Mouse (Mus musculus): ENCODE data around the gene Rnf126. TPM values are rescaled to one million over a fixed set of nuclear protein-coding genes. Genes with fewer than 3 reads are reported as not detected.

The Rnf126 gene
- polyA plus RNA-seq, 1 experiment from 2014 or later = 74.2 TPM

DNA sequence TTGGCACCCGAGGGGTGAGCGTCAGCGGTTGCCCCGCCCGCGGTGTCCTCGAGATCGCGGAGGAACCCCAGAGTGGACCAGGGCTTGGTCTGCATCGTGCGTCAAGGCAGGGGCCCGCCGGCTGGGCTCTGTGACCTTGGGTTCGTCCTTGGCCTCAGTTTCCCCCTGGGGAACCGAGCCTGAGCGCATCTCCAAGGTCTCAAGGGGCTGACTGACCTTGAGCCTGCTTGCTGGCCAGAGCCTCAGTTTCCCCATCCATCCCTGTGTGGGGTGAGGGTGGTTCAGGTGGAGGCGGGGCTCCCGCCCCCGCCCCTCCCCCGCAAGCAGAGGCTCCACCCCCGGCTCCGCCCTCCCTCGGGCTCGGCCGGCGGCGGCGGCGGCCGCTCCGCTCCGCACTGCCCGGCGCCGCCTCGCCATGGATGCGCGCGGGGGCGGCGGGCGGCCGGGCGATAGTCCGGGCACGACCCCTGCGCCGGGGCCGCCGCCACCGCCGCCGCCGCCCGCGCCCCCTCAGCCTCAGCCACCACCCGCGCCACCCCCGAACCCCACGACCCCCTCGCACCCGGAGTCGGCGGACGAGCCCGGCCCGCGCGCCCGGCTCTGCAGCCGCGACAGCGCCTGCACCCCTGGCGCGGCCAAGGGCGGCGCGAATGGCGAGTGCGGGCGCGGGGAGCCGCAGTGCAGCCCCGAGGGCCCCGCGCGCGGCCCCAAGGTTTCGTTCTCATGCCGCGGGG lies 50.3 kb downstream of the Rnf126 start, which contains the start of gene Hcn2:
Gene Hcn2 (plus strand): TSS at position 381 of the 734 bp plus-strand sequence.
- H3K9me3 ChIP-seq (ENCODE audit: control insufficient read depth, low read length) = no peaks in the 10 kb centered on the region
- peaks cover 7% of the 10 kb centered on the region for H3K27me3 ChIP-seq (replicated peaks; ENCODE audit: control insufficient read depth, insufficient read depth, low read length)
- WGBS = 1% methylated on average over 61 of the region's 91 CpGs
- H3K36me3 ChIP-seq (ENCODE audit: control insufficient read depth, insufficient read depth, low read length) = 0 out of 2 replicates have a peak, but pooled peaks cover 2% of the 10 kb centered on the region
- peaks cover 18% of the 10 kb centered on the region for H3K4me1 ChIP-seq (ENCODE audit: control insufficient read depth, insufficient read depth, low read depth, low read length)
- peak within 1 kb of the TSS; percentile 78 for H3K4me3 ChIP-seq (ENCODE audit: low read length)
- H3K9ac ChIP-seq (ENCODE audit: low read depth, low read length) = peak within 1 kb of the TSS; percentile 88
- peak; percentile 66 for ATAC-seq
- H3K27ac ChIP-seq (ENCODE audit: low read depth, low read length) = peak within 1 kb of the TSS; percentile 72
- H3K4me2 ChIP-seq (ENCODE audit: low read length) = peak within 1 kb of the TSS; percentile 71

DNA sequence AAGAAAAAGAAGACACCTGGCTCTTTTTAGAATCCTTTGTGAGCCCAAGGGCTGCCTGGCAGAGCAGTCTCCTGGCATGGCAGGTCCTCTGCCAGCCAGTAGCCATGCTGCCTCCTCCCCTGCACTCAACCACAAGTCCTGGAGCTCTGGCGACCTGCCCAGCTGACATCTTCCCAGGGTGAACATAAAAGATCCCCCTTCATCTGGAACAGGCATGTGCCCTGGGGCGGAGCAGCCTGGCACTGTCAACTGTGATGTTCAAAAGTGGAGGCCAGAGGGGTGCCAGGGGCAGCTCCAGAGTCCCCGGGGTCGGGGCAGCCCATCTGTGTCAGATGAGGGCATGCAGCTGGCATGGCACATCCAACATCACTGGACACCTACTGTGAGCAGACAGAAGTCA lies 51.8 kb downstream of the Rnf126 start:
- Histone ChIP-seq H3K27me3 (replicated peaks; ENCODE audit: control insufficient read depth, insufficient read depth, low read length) (peaks cover 7% of the 10 kb centered on the region), H3K36me3 (ENCODE audit: control insufficient read depth, insufficient read depth, low read length) (peaks cover 14% of the 10 kb centered on the region), H3K9me3 (ENCODE audit: control insufficient read depth, low read length) (no peaks in the 10 kb centered on the region), H3K9ac (ENCODE audit: low read depth, low read length) (no peak overlapping the region), H3K4me2 (ENCODE audit: low read length) (no peak overlapping the region), H3K4me3 (ENCODE audit: low read length) (no peak overlapping the region), H3K4me1 (ENCODE audit: control insufficient read depth, insufficient read depth, low read depth, low read length) (peaks cover 18% of the 10 kb centered on the region), H3K27ac (ENCODE audit: low read depth, low read length) (no peak overlapping the region)
- no peak for ATAC-seq
- 51% methylated on average over 4 of the region's 4 CpGs for WGBS

DNA sequence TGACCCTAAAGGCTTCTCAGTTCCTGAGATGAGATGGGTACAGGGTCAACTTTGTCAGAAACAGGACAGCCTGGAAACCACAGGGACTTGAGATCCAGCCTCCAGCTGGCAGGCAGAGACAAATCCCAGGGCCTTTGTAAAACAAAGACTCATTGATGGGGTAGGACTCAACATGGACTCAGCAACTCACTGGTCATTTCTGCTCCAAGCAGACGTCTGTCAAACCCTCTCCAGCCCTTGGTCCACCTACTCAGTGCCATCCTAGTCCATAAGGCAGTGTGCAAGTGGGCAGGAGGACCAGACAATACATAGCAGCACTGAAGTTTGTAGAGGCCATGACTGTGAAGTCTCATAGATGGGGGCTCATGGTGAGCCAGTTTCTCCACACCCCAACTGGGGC lies 53.6 kb downstream of the Rnf126 start:
- WGBS = 44% methylated on average over 1 of the region's 1 CpGs
- no peak overlapping the region for H3K9ac ChIP-seq (ENCODE audit: low read depth, low read length)
- ATAC-seq = no peak
- H3K4me3 ChIP-seq (ENCODE audit: low read length) = no peak overlapping the region
- H3K9me3 ChIP-seq (ENCODE audit: control insufficient read depth, low read length) = no peaks in the 10 kb centered on the region
- no peak overlapping the region for H3K4me2 ChIP-seq (ENCODE audit: low read length)
- peaks cover 16% of the 10 kb centered on the region for H3K4me1 ChIP-seq (ENCODE audit: control insufficient read depth, insufficient read depth, low read depth, low read length)
- peaks cover 26% of the 10 kb centered on the region for H3K36me3 ChIP-seq (ENCODE audit: control insufficient read depth, insufficient read depth, low read length)
- H3K27ac ChIP-seq (ENCODE audit: low read depth, low read length) = no peak overlapping the region
- peaks cover 3% of the 10 kb centered on the region for H3K27me3 ChIP-seq (replicated peaks; ENCODE audit: control insufficient read depth, insufficient read depth, low read length)

DNA sequence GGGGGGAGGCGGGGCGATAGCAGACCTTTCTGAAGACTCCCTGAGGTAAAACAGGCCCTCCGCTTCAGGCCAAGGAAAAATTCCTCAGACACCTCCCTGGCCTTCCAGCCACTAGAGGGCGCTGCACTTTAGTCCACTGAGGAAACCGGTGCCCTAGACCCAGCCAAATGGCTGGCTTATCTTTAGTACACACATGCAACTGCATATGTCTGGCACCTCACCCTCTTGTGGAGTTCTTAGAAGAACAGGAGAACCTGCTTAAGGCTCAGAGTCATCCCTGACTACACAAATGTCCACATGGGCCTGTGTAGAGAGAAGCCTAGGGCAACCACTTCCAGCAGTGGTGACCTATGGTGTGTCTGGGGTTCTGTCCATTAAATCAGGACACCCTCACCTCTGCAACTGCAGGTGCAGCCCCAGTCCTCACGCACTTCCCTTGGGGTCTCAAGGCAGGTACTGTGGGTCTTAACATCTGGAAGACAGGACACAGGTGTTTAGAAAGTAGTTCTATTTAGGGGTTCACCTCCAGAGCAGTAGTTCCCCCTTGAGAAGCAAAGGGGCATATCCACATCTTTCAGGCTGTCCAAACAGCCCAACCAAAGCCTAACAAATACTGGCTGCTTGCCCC lies 54.1 kb downstream of the Rnf126 start:
- Histone ChIP-seq H3K27ac (ENCODE audit: low read depth, low read length) (no peak overlapping the region), H3K4me1 (ENCODE audit: control insufficient read depth, insufficient read depth, low read depth, low read length) (peaks cover 13% of the 10 kb centered on the region), H3K4me2 (ENCODE audit: low read length) (no peak overlapping the region), H3K4me3 (ENCODE audit: low read length) (no peak overlapping the region), H3K9me3 (ENCODE audit: control insufficient read depth, low read length) (no peaks in the 10 kb centered on the region), H3K9ac (ENCODE audit: low read depth, low read length) (no peak overlapping the region), H3K27me3 (replicated peaks; ENCODE audit: control insufficient read depth, insufficient read depth, low read length) (peaks cover 3% of the 10 kb centered on the region; the same call in 1 of the 2 replicates), H3K36me3 (ENCODE audit: control insufficient read depth, insufficient read depth, low read length) (peaks cover 26% of the 10 kb centered on the region)
- 18% methylated on average over 4 of the region's 6 CpGs for WGBS
- no peak for ATAC-seq

DNA sequence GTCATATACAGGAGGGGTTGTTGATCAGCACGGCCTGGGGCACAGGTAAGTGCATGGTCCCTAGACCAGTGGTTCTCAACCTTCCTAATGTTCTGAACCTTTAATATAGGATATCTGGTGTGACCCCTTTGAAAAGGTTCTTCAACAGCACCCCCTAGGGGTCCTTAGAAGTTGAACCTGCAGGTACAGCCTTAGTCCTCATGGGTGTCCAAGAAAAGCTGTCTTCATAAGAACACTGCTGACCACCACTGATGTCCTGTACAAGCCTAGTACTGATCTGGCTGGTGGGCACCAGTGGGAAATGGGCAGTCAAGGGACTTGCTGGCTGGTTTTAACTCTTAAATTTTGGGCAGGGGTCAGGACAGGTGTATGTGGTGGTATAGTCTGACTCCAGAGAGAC lies 54.7 kb downstream of the Rnf126 start:
- H3K4me2 ChIP-seq (ENCODE audit: low read length) = no peak overlapping the region
- H3K36me3 ChIP-seq (ENCODE audit: control insufficient read depth, insufficient read depth, low read length) = peaks cover 26% of the 10 kb centered on the region
- no peak for ATAC-seq

DNA sequence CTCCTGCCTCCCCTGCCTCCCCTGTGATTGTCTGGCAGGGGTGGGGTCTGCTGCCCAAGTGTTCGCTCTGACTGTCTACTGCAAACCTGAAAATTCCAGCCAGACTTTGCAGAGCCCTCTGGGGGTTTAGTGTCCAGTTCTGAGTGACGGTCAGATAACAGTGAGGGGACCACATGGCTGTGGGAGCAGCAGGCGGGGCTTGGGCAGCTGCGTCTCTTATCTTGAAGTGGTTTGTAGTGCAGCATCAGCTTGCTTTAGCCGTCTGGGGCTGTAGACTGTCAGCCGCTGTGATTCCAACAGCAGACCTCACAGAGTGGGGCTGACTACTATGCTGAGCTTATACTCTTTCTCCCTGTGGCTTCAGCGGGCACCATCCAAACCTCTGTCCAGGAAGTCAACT lies 57.4 kb downstream of the Rnf126 start:
- no peak for ATAC-seq
- no peak overlapping the region for H3K27ac ChIP-seq (ENCODE audit: low read depth, low read length)
- H3K9me3 ChIP-seq (ENCODE audit: control insufficient read depth, low read length) = no peaks in the 10 kb centered on the region
- WGBS = 87% methylated on average over 7 of the region's 7 CpGs
- no peak overlapping the region for H3K9ac ChIP-seq (ENCODE audit: low read depth, low read length)
- H3K4me2 ChIP-seq (ENCODE audit: low read length) = no peak overlapping the region
- peaks cover 29% of the 10 kb centered on the region for H3K4me1 ChIP-seq (ENCODE audit: control insufficient read depth, insufficient read depth, low read depth, low read length)
- no peaks in the 10 kb centered on the region for H3K27me3 ChIP-seq (replicated peaks; ENCODE audit: control insufficient read depth, insufficient read depth, low read length)
- peaks cover 26% of the 10 kb centered on the region for H3K36me3 ChIP-seq (ENCODE audit: control insufficient read depth, insufficient read depth, low read length)
- no peak overlapping the region for H3K4me3 ChIP-seq (ENCODE audit: low read length)

More for the DNA sequence above, 54.7 kb downstream of the Rnf126 start:
- Histone ChIP-seq H3K4me3 (ENCODE audit: low read length) (no peak overlapping the region), H3K9ac (ENCODE audit: low read depth, low read length) (no peak overlapping the region), H3K27ac (ENCODE audit: low read depth, low read length) (no peak overlapping the region), H3K9me3 (ENCODE audit: control insufficient read depth, low read length) (no peaks in the 10 kb centered on the region), H3K27me3 (replicated peaks; ENCODE audit: control insufficient read depth, insufficient read depth, low read length) (peaks cover 3% of the 10 kb centered on the region; the same call in 1 of the 2 replicates), H3K4me1 (ENCODE audit: control insufficient read depth, insufficient read depth, low read depth, low read length) (peaks cover 13% of the 10 kb centered on the region)
- 81% methylated on average over 1 of the region's 1 CpGs for WGBS

DNA sequence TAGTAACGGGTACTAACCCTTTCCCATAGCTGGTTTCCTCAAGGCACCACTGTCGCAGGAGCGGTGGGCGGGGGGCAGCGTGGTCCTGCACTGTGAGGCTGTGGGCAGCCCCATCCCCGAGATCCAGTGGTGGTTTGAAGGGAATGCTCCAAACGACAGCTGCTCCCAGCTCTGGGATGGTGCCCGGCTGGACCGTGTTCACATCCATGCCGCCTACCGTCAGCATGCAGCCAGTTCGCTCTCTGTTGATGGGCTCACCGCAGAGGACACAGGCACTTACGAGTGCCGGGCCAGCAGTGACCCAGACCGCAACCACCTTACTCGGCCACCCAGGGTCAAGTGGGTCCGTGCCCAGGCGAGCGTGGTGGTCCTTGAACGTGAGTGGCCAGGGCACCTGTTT lies 58.1 kb downstream of the Rnf126 start:
- Histone ChIP-seq H3K36me3 (ENCODE audit: control insufficient read depth, insufficient read depth, low read length) (peaks cover 26% of the 10 kb centered on the region), H3K9me3 (ENCODE audit: control insufficient read depth, low read length) (no peaks in the 10 kb centered on the region), H3K27ac (ENCODE audit: low read depth, low read length) (no peak overlapping the region), H3K9ac (ENCODE audit: low read depth, low read length) (no peak overlapping the region), H3K27me3 (replicated peaks; ENCODE audit: control insufficient read depth, insufficient read depth, low read length) (no peaks in the 10 kb centered on the region), H3K4me3 (ENCODE audit: low read length) (no peak overlapping the region), H3K4me1 (ENCODE audit: control insufficient read depth, insufficient read depth, low read depth, low read length) (peaks cover 29% of the 10 kb centered on the region), H3K4me2 (ENCODE audit: low read length) (no peak overlapping the region)
- ATAC-seq = no peak
- WGBS = 89% methylated on average over 21 of the region's 21 CpGs

Other genes with a start within 250 kb of the Rnf126 start
- 20.7 and 22.2 TPM in 2 replicates for gene Plpp2, start 233.2 kb downstream of the Rnf126 start, polyA plus RNA-seq (2015; fragmentation: Nextera tagmentation; extraction: Ambion mirVana)
- gene Mier2, start 211.8 kb downstream of the Rnf126 start, polyA plus RNA-seq (2015; fragmentation: Nextera tagmentation; extraction: Ambion mirVana) = 56.5 and 67.4 TPM in 2 replicates
- gene Theg, start 179.6 kb downstream of the Rnf126 start, polyA plus RNA-seq (2015; fragmentation: Nextera tagmentation; extraction: Ambion mirVana) = not detected in 2 replicates
- 0.62 and 0.70 TPM in 2 replicates for gene C2cd4c, start 152.9 kb downstream of the Rnf126 start, polyA plus RNA-seq (2015; fragmentation: Nextera tagmentation; extraction: Ambion mirVana)
- 13.7 and 27.7 TPM in 2 replicates for gene Shc2, start 129.0 kb downstream of the Rnf126 start, polyA plus RNA-seq (2015; fragmentation: Nextera tagmentation; extraction: Ambion mirVana)
- 0.37 and 0.89 TPM in 2 replicates for gene Odf3l2, start 121.2 kb downstream of the Rnf126 start, polyA plus RNA-seq (2015; fragmentation: Nextera tagmentation; extraction: Ambion mirVana)
- 0.99 and 1.5 TPM in 2 replicates for gene Madcam1, start 102.4 kb downstream of the Rnf126 start, polyA plus RNA-seq (2015; fragmentation: Nextera tagmentation; extraction: Ambion mirVana)
- gene Tpgs1, start 97.6 kb downstream of the Rnf126 start, polyA plus RNA-seq (2015; fragmentation: Nextera tagmentation; extraction: Ambion mirVana) = 107 and 124 TPM in 2 replicates
- gene Cdc34, start 84.8 kb downstream of the Rnf126 start, polyA plus RNA-seq (2015; fragmentation: Nextera tagmentation; extraction: Ambion mirVana) = 73.5 and 84.7 TPM in 2 replicates
- gene Gzmm, start 77.9 kb downstream of the Rnf126 start, polyA plus RNA-seq (2015; fragmentation: Nextera tagmentation; extraction: Ambion mirVana) = 1.7 TPM in 2 replicates
- 1,077 and 1,193 TPM in 2 replicates for gene Bsg, start 62.5 kb downstream of the Rnf126 start, polyA plus RNA-seq (2015; fragmentation: Nextera tagmentation; extraction: Ambion mirVana)
- gene Hcn2, start 50.3 kb downstream of the Rnf126 start, polyA plus RNA-seq (2015; fragmentation: Nextera tagmentation; extraction: Ambion mirVana) = 1.2 and 1.4 TPM in 2 replicates
- gene Polrmt, start 20.4 kb downstream of the Rnf126 start, polyA plus RNA-seq (2015; fragmentation: Nextera tagmentation; extraction: Ambion mirVana) = 37.1 and 50.6 TPM in 2 replicates
- 1.9 and 3.1 TPM in 2 replicates for gene Fgf22, start 11.9 kb downstream of the Rnf126 start, polyA plus RNA-seq (2015; fragmentation: Nextera tagmentation; extraction: Ambion mirVana)
- gene Fstl3, start 10.3 kb upstream of the Rnf126 start, polyA plus RNA-seq (2015; fragmentation: Nextera tagmentation; extraction: Ambion mirVana) = 2.6 and 3.0 TPM in 2 replicates
- gene Prss57, start 24.0 kb upstream of the Rnf126 start, polyA plus RNA-seq (2015; fragmentation: Nextera tagmentation; extraction: Ambion mirVana) = 0.31 TPM in 1 of 2 replicates, not detected in the other
- gene Palm, start 26.6 kb upstream of the Rnf126 start, polyA plus RNA-seq (2015; fragmentation: Nextera tagmentation; extraction: Ambion mirVana) = 297 and 309 TPM in 2 replicates
- gene Misp, start 54.0 kb upstream of the Rnf126 start, polyA plus RNA-seq (2015; fragmentation: Nextera tagmentation; extraction: Ambion mirVana) = 0.46 and 0.59 TPM in 2 replicates
- gene Ptbp1, start 87.5 kb upstream of the Rnf126 start, polyA plus RNA-seq (2015; fragmentation: Nextera tagmentation; extraction: Ambion mirVana) = 61.2 and 79.2 TPM in 2 replicates
- gene Prtn3, start 107.5 kb upstream of the Rnf126 start, polyA plus RNA-seq (2015; fragmentation: Nextera tagmentation; extraction: Ambion mirVana) = 10.4 and 11.2 TPM in 2 replicates
- gene Plppr3, start 107.7 kb upstream of the Rnf126 start, polyA plus RNA-seq (2015; fragmentation: Nextera tagmentation; extraction: Ambion mirVana) = 387 and 426 TPM in 2 replicates
- 0.26 and 0.32 TPM in 2 replicates for gene Elane, start 119.3 kb upstream of the Rnf126 start, polyA plus RNA-seq (2015; fragmentation: Nextera tagmentation; extraction: Ambion mirVana)
- gene Cfd, start 123.9 kb upstream of the Rnf126 start, polyA plus RNA-seq (2015; fragmentation: Nextera tagmentation; extraction: Ambion mirVana) = not detected in 2 replicates
- gene Med16, start 142.0 kb upstream of the Rnf126 start, polyA plus RNA-seq (2015; fragmentation: Nextera tagmentation; extraction: Ambion mirVana) = 48.2 and 53.8 TPM in 2 replicates
- 1.4 and 18.3 TPM in 2 replicates for gene Gm26602, start 143.9 kb upstream of the Rnf126 start, polyA plus RNA-seq (2015; fragmentation: Nextera tagmentation; extraction: Ambion mirVana)
- 3.1 and 3.7 TPM in 2 replicates for gene Kiss1r, start 150.0 kb upstream of the Rnf126 start, polyA plus RNA-seq (2015; fragmentation: Nextera tagmentation; extraction: Ambion mirVana)
- 293 and 300 TPM in 2 replicates for gene R3hdm4, start 154.3 kb upstream of the Rnf126 start, polyA plus RNA-seq (2015; fragmentation: Nextera tagmentation; extraction: Ambion mirVana)
- 1.6 and 1.7 TPM in 2 replicates for gene Arid3a, start 160.1 kb upstream of the Rnf126 start, polyA plus RNA-seq (2015; fragmentation: Nextera tagmentation; extraction: Ambion mirVana)
- 97.7 and 102 TPM in 2 replicates for gene Wdr18, start 193.2 kb upstream of the Rnf126 start, polyA plus RNA-seq (2015; fragmentation: Nextera tagmentation; extraction: Ambion mirVana)
- 0.45 and 0.46 TPM in 2 replicates for gene Grin3b, start 203.8 kb upstream of the Rnf126 start, polyA plus RNA-seq (2015; fragmentation: Nextera tagmentation; extraction: Ambion mirVana)
- 11.7 and 17.4 TPM in 2 replicates for gene Tmem259, start 217.4 kb upstream of the Rnf126 start, polyA plus RNA-seq (2015; fragmentation: Nextera tagmentation; extraction: Ambion mirVana)
- gene Cnn2, start 221.6 kb upstream of the Rnf126 start, polyA plus RNA-seq (2015; fragmentation: Nextera tagmentation; extraction: Ambion mirVana) = 30.5 and 38.9 TPM in 2 replicates
- gene Abca7, start 229.5 kb upstream of the Rnf126 start, polyA plus RNA-seq (2015; fragmentation: Nextera tagmentation; extraction: Ambion mirVana) = 4.2 and 5.1 TPM in 2 replicates
- gene Arhgap45, start 249.7 kb upstream of the Rnf126 start, polyA plus RNA-seq (2015; fragmentation: Nextera tagmentation; extraction: Ambion mirVana) = 1.7 and 2.2 TPM in 2 replicates

Data from hindbrain, embryonic 16.5 days (tissue).